Mouse (Mus musculus): ENCODE results near the gene Tmem239.
"Not testable (repeated sequence)": the region's sequence is repeated elsewhere in the genome, so short reads cannot be mapped to it uniquely, and the experiment has no call there.

The Tmem239 gene

GRCm38 (mm10) chr2:130406178-130406577, at the start of gene Tmem239:
Tmem239 (plus strand) TSS chr2:130406478.
- DNase-seq, result no peak

- no peak for DNase-seq
These were observed 48.7 kb upstream of the Tmem239 start for GRCm38 (mm10) chr2:130357551-130357950.

GRCm38 (mm10) chr2:130358852-130359251, 47.4 kb upstream of the Tmem239 start:
- DNase-seq, result no peak

GRCm38 (mm10) chr2:130362511-130363026, 43.7 kb upstream of the Tmem239 start:
- peak; percentile 46 to 60 for DNase-seq

- DNase-seq, result peak; percentile 23 to 41
These were observed 40.8 kb upstream of the Tmem239 start for GRCm38 (mm10) chr2:130365211-130366094.

GRCm38 (mm10) chr2:130367386-130367785, 38.9 kb upstream of the Tmem239 start:
- no peak for DNase-seq

GRCm38 (mm10) chr2:130373026-130373425, 33.3 kb upstream of the Tmem239 start:
- DNase-seq, result not testable (repeated sequence)

GRCm38 (mm10) chr2:130374951-130375350, 31.3 kb upstream of the Tmem239 start:
- DNase-seq, result no peak

- no peak for DNase-seq
These were observed 23.1 kb upstream of the Tmem239 start for GRCm38 (mm10) chr2:130383205-130383604.

- no peak for DNase-seq
These were observed 22.4 kb upstream of the Tmem239 start for GRCm38 (mm10) chr2:130383895-130384294.

GRCm38 (mm10) chr2:130386212-130386611, 20.1 kb upstream of the Tmem239 start:
- DNase-seq, result peak in 1 of 2 experiments; percentile 50

GRCm38 (mm10) chr2:130388796-130389195, 17.5 kb upstream of the Tmem239 start:
- DNase-seq, result no peak

- DNase-seq, result no peak
These were observed 15.2 kb upstream of the Tmem239 start for GRCm38 (mm10) chr2:130390993-130391625.

- DNase-seq, result no peak
These were observed 13.4 kb upstream of the Tmem239 start for GRCm38 (mm10) chr2:130392836-130393235.

- no peak for DNase-seq
These were observed 10.6 kb upstream of the Tmem239 start for GRCm38 (mm10) chr2:130395696-130396095.

GRCm38 (mm10) chr2:130397186-130397985, 8.9 kb upstream of the Tmem239 start, which contains the start of gene Cpxm1:
Cpxm1 (minus strand) TSS chr2:130397574.
- DNase-seq, result peak; percentile 19 to 56

GRCm38 (mm10) chr2:130398091-130398490, 8.2 kb upstream of the Tmem239 start:
- no peak for DNase-seq

- no peak for DNase-seq
These were observed 6.2 kb upstream of the Tmem239 start for GRCm38 (mm10) chr2:130400046-130400445.

GRCm38 (mm10) chr2:130401891-130402290, 4.4 kb upstream of the Tmem239 start:
- no peak for DNase-seq

- DNase-seq, result no peak
These were observed 1.3 kb upstream of the Tmem239 start, which contains the start of the genes Gm28372 and 1700020A23Rik for GRCm38 (mm10) chr2:130404939-130405338. Gm28372 (plus strand) TSS chr2:130405239. 1700020A23Rik (plus strand) TSS chr2:130405259.

GRCm38 (mm10) chr2:130408194-130408593, 1.9 kb downstream of the Tmem239 start:
- no peak for DNase-seq
